Mouse (Mus musculus) neural tube, embryonic 11.5 days (tissue): ENCODE data around the gene H2-M11. TPM values are rescaled to one million over a fixed set of nuclear protein-coding genes. Genes with fewer than 3 reads are reported as not detected.

Experiments
- ATAC-seq: fragments of 200-750 bp; cut with Nextera tagmentation; 2 replicates; pipeline ENCODE4 v1.8.0; 2017; ENCODE audit warnings: moderate number of reproducible peaks, mild to moderate bottlenecking, moderate TSS enrichment, moderate library complexity; ENCODE audit not compliant: insufficient read depth, low FRiP score, low TSS enrichment
- DNase-seq: peaks from one replicate; pipeline ENCODE4 v3.0.0-alpha.2; 2015; ENCODE audit warnings: low spot score
- H3K27ac ChIP-seq: fragments of 300-500 bp; sonication (generic); 2 replicates; pipeline ENCODE4 v1.5.1; 2014; ENCODE audit warnings: low read depth, mild to moderate bottlenecking, low read length
- H3K27me3 ChIP-seq: fragments of 300-500 bp; sonication (generic); 2 replicates; pipeline ENCODE4 v1.6.1; 2014; ENCODE audit warnings: mild to moderate bottlenecking, low read length, mixed read lengths; ENCODE audit not compliant: control insufficient read depth, insufficient read depth
- H3K36me3 ChIP-seq: fragments of 300-500 bp; sonication (generic); 2 replicates; pipeline ENCODE4 v1.6.1; 2014; ENCODE audit warnings: mild to moderate bottlenecking, low read length, moderate library complexity, mixed read lengths; ENCODE audit not compliant: control insufficient read depth, insufficient read depth
- H3K4me1 ChIP-seq: fragments of 300-500 bp; sonication (generic); 2 replicates; pipeline ENCODE4 v1.6.1; 2014; ENCODE audit warnings: low read length, mixed read lengths; ENCODE audit not compliant: control insufficient read depth, insufficient read depth
- H3K4me2 ChIP-seq: fragments of 300-500 bp; sonication (generic); 2 replicates; pipeline ENCODE4 v1.6.1; 2014; ENCODE audit warnings: low read depth, mild to moderate bottlenecking, moderate library complexity
- H3K4me3 ChIP-seq: fragments of 300-500 bp; sonication (generic); 2 replicates; pipeline ENCODE4 v1.5.1; 2014; ENCODE audit warnings: low read depth, low read length
- H3K9ac ChIP-seq: fragments of 300-500 bp; sonication (generic); 2 replicates; pipeline ENCODE4 v1.6.1; 2014; ENCODE audit warnings: mild to moderate bottlenecking, low read length
- H3K9me3 ChIP-seq: fragments of 300-500 bp; sonication (generic); 2 replicates; pipeline ENCODE4 v1.6.1; 2016; ENCODE audit warnings: low read length; ENCODE audit not compliant: control insufficient read depth
- WGBS: fragments of 180-500 bp; shearing (Covaris S2); extraction: QIAGEN DNeasy Blood & Tissue Kit; methylation state at CpG from one replicate; pipeline ENCODE4 v1.1.7; 2014; 5-methylcytosine and 5-hydroxymethylcytosine counted together
- polyA plus RNA-seq: library from polyadenylated mRNA; unstranded; fragments of >200 nt; fragmentation: Nextera tagmentation; extraction: Ambion mirVana; gene quantifications from 2 replicates; pipeline ENCODE4 v1.2.1, GENCODE M21; 2014

The H2-M11 gene
- polyA plus RNA-seq = not detected in 2 replicates

DNA sequence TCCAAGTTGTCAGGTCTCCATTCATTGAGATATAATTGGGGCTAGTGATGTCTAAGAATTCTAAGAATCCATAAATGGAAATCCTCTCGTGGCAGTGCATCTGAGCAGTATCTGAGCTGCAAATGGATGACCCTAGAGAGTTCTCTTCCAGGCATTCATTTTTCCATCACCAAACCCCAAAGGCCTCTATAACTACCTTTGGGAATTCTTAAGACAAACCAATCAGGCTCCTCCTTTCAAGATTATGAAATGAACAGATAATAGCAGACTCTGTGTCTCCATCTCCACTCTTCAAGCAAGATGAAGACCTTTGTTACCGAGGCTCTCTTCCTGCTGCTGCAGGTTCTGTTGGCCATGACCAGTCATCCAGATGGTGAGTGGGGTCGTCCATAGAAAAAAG is at the start of gene H2-M11:
Gene H2-M11, plus strand, starts transcription at position 301 of the 400 bp plus-strand sequence.
- no peak within 1 kb of the TSS for H3K4me3 ChIP-seq
- no peaks in the 10 kb centered on the region for H3K9me3 ChIP-seq
- no peaks in the 10 kb centered on the region for H3K36me3 ChIP-seq
- no peak within 1 kb of the TSS for H3K4me2 ChIP-seq
- ATAC-seq (no peak), DNase-seq (no peak)
- 77% methylated on average over 3 of the region's 3 CpGs for WGBS
- no peak within 1 kb of the TSS for H3K9ac ChIP-seq
- no peaks in the 10 kb centered on the region for H3K27me3 ChIP-seq
- H3K4me1 ChIP-seq = no peaks in the 10 kb centered on the region
- H3K27ac ChIP-seq = no peak within 1 kb of the TSS

DNA sequence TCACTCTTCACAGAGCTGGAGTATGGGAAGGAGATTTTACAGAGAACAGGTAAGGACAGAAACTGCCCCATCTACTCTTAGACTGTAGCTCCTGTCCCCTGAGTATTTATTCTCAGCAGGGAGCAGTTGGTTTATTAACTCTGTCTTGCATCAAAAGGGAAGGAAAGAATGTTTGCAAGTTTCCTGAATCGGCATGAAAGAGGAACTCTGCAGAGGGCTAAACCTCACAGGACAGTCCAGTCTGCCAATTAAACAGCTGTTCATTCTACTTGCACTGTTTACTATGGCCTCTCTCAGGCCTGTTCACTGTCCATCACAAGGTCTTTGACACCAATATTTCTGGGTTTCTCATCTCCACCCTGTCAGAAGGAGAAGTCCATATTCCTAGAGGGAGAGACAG is 46.4 kb upstream of the H2-M11 start:
- ATAC-seq = no peak
- WGBS = 62% methylated on average over 1 of the region's 1 CpGs

DNA sequence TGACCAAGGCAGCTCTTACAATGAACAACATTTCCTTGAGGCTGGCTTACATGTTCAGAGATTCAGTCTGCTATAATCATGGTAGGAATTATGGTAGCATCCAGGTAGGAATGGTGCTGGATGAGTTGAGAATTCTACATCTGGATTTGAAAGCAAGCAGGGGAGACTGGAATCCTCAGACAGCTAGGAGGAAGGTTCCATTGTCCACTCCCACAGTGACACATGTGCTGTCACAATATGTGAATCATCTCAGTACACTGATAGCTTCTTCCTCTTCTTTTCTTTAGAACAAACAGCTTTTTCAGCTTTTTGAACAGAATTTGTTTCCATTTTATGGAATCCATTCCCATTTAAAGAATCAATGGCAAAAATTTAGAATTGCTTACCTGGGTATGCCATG is 43.0 kb upstream of the H2-M11 start:
- no peak overlapping the region for H3K4me3 ChIP-seq
- no peak overlapping the region for H3K4me2 ChIP-seq
- no peaks in the 10 kb centered on the region for H3K4me1 ChIP-seq
- H3K36me3 ChIP-seq = no peaks in the 10 kb centered on the region
- DNase-seq = no peak
- no peak for ATAC-seq
- no peaks in the 10 kb centered on the region for H3K9me3 ChIP-seq
- H3K27me3 ChIP-seq = no peaks in the 10 kb centered on the region
- no peak overlapping the region for H3K27ac ChIP-seq
- H3K9ac ChIP-seq = no peak overlapping the region

More for the DNA sequence above, 46.4 kb upstream of the H2-M11 start:
- Histone ChIP-seq H3K36me3 (no peaks in the 10 kb centered on the region), H3K27ac (no peak overlapping the region), H3K4me3 (no peak overlapping the region), H3K9ac (no peak overlapping the region), H3K4me1 (no peaks in the 10 kb centered on the region), H3K4me2 (no peak overlapping the region), H3K27me3 (no peaks in the 10 kb centered on the region), H3K9me3 (no peaks in the 10 kb centered on the region)
- DNase-seq = no peak

Other genes with a start within 250 kb of the H2-M11 start
- not detected in 2 replicates for gene H2-M10.1, start 220.9 kb upstream of the H2-M11 start, polyA plus RNA-seq
- gene H2-M10.3, start 178.7 kb upstream of the H2-M11 start, polyA plus RNA-seq = not detected in 2 replicates
- gene H2-M10.4, start 84.7 kb upstream of the H2-M11 start, polyA plus RNA-seq = not detected in 2 replicates
- not detected in 2 replicates for gene H2-M9, start 95.6 kb downstream of the H2-M11 start, polyA plus RNA-seq
- gene H2-M1, start 125.1 kb downstream of the H2-M11 start, polyA plus RNA-seq = not detected in 2 replicates
- gene H2-M10.5, start 225.8 kb downstream of the H2-M11 start, polyA plus RNA-seq = not detected in 2 replicates